Mouse (Mus musculus): ENCODE data around the gene Fpr3. TPM values are rescaled to one million over a fixed set of nuclear protein-coding genes. Genes with fewer than 3 reads are reported as not detected.
A peak's percentile ranks its signal among the peaks of the same experiment; 100 is the strongest.

The Fpr3 gene
- total and polyA plus RNA-seq, 3 experiments = not detected

DNA sequence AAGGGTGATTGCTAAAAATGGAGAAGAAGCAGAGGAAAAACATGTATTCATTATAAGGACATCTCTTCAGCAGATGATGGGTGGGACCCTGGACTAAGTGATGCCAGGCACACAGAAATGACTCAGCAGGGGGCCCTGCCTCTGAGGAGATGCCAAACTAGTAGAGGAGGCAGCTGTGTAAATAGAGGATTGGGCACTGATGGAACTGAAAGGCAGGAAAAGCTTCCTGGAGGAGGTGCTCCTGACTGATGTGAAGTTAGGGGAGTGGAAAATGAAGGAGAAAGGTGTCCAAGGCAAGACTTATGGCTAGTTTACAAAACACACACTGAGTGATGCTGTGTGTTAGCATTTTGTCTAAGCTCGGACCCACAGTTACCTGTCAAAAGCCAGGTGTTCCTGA lies 30.2 kb upstream of the Fpr3 start:
- DNase-seq (ENCODE audit: low spot score) = no peak
- Histone ChIP-seq H3K4me3 (ENCODE audit: low read depth, low read length) (no peak overlapping the region), H3K4me1 (ENCODE audit: insufficient read depth, low read depth, low read length) (no peaks in the 10 kb centered on the region), H3K9me3 (replicated peaks) (no peaks in the 10 kb centered on the region), H3K27me3 (ENCODE audit: insufficient read depth, low read length) (peaks cover 18% of the 10 kb centered on the region), H3K36me3 (replicated peaks) (no peaks in the 10 kb centered on the region)
- ATAC-seq (ENCODE audit: extremely low read depth, insufficient number of reproducible peaks, low FRiP score, poor library complexity, severe bottlenecking) = no peak
- no peak for TF ChIP-seq TAL1 (conservative IDR thresholded peaks at IDR 0.05; ENCODE audit: low read depth, low read length)
- TF ChIP-seq CTCF (IDR thresholded peaks at IDR 0.05; ENCODE audit: low read depth, low read length) = no peak
- TF ChIP-seq POLR2AphosphoS5 (IDR thresholded peaks at IDR 0.05; ENCODE audit: insufficient replicate concordance, low read depth, low read length) = no peak
- no peak for TF ChIP-seq GATA2 (IDR thresholded peaks at IDR 0.05; ENCODE audit: borderline replicate concordance, low read depth, low read length)
- no peak for TF ChIP-seq GATA1 (IDR thresholded peaks at IDR 0.05; ENCODE audit: borderline replicate concordance, low read length)

DNA sequence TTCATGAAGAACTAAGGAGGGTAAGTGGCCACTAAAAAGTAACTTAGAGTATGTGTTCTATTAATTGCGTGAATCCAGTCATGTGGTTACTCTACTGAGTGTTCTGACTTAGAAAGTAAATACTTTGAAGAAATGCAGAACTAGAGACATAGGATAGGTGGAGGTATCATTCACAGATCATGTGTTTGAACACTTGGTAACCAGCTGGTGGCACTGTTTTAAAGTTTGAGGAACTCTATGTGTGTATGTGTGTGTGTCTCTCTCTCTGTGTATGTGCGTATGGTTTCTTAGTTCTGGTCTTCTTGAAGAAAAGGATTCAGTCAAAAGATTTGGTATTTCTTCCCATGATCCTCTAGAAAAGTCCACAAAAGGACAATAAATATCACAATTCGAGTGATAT lies 27.5 kb upstream of the Fpr3 start:
- Histone ChIP-seq H3K36me3 (replicated peaks) (no peaks in the 10 kb centered on the region), H3K4me3 (ENCODE audit: low read depth, low read length) (no peak overlapping the region), H3K4me1 (ENCODE audit: insufficient read depth, low read depth, low read length) (no peaks in the 10 kb centered on the region), H3K9me3 (replicated peaks) (no peaks in the 10 kb centered on the region), H3K27me3 (ENCODE audit: insufficient read depth, low read length) (peaks cover 21% of the 10 kb centered on the region)
- TF ChIP-seq POLR2AphosphoS5 (IDR thresholded peaks at IDR 0.05; ENCODE audit: insufficient replicate concordance, low read depth, low read length) (no peak), CTCF (IDR thresholded peaks at IDR 0.05; ENCODE audit: low read depth, low read length) (no peak), GATA2 (IDR thresholded peaks at IDR 0.05; ENCODE audit: borderline replicate concordance, low read depth, low read length) (no peak), TAL1 (conservative IDR thresholded peaks at IDR 0.05; ENCODE audit: low read depth, low read length) (no peak), GATA1 (IDR thresholded peaks at IDR 0.05; ENCODE audit: borderline replicate concordance, low read length) (no peak)
- DNase-seq (ENCODE audit: low spot score) (no peak), ATAC-seq (ENCODE audit: extremely low read depth, insufficient number of reproducible peaks, low FRiP score, poor library complexity, severe bottlenecking) (peak; percentile 54; the same call in 1 of the 2 replicates)

DNA sequence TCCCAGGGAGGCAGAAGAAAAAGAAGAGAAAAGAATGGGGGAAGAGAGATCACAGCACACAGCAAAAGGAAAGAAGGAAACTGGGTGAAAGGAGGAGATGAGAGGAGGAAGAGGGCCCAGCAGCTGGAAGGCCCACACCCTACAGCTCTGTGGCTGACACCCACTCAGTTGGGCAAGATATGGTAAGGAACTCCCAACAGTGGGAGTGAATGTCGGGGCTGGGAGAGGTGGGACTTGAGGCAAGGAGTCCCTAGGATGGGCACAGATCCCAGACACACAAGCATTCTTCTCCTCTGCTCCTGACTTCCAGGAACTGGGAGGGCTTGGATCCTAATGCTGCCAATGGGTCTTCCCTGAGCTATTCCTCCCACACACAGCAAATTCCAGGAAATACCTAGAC lies 25.3 kb upstream of the Fpr3 start:
- no peak for ATAC-seq (ENCODE audit: extremely low read depth, insufficient number of reproducible peaks, low FRiP score, poor library complexity, severe bottlenecking)
- no peaks in the 10 kb centered on the region for H3K9me3 ChIP-seq (replicated peaks)

DNA sequence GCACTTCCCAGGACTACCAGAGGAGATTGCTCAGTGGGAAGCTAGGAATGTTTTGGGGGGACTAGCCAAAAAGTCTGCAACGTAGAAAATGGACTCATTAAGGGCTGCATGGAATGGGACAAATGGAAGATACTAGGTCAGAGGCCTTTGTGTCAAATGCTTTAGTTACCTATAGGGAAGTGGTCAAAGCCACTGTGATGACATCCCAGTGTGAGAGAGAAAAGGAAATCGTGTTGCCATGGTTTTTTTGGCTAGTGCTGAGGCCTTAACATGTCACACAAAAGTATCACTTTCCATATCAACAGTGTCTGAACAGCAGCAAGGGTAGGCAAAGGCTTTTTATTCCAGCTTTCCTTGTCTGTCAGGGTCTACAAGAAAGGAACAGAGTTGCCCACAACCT lies 22.5 kb upstream of the Fpr3 start:
- Histone ChIP-seq H3K9me3 (replicated peaks) (no peaks in the 10 kb centered on the region), H3K36me3 (replicated peaks) (no peaks in the 10 kb centered on the region), H3K27me3 (ENCODE audit: insufficient read depth, low read length) (peaks cover 15% of the 10 kb centered on the region), H3K4me3 (ENCODE audit: low read depth, low read length) (no peak overlapping the region), H3K4me1 (ENCODE audit: insufficient read depth, low read depth, low read length) (no peaks in the 10 kb centered on the region)
- DNase-seq (ENCODE audit: low spot score) = no peak
- no peak for ATAC-seq (ENCODE audit: extremely low read depth, insufficient number of reproducible peaks, low FRiP score, poor library complexity, severe bottlenecking)
- TF ChIP-seq CTCF (IDR thresholded peaks at IDR 0.05; ENCODE audit: low read depth, low read length) (no peak), GATA1 (IDR thresholded peaks at IDR 0.05; ENCODE audit: borderline replicate concordance, low read length) (no peak), TAL1 (conservative IDR thresholded peaks at IDR 0.05; ENCODE audit: low read depth, low read length) (no peak), GATA2 (IDR thresholded peaks at IDR 0.05; ENCODE audit: borderline replicate concordance, low read depth, low read length) (no peak), POLR2AphosphoS5 (IDR thresholded peaks at IDR 0.05; ENCODE audit: insufficient replicate concordance, low read depth, low read length) (no peak)

More for the DNA sequence above, 25.3 kb upstream of the Fpr3 start:
- H3K4me1 ChIP-seq (ENCODE audit: insufficient read depth, low read depth, low read length) = no peaks in the 10 kb centered on the region
- H3K27me3 ChIP-seq (ENCODE audit: insufficient read depth, low read length) = peaks cover 15% of the 10 kb centered on the region
- no peak overlapping the region for H3K4me3 ChIP-seq (ENCODE audit: low read depth, low read length)
- DNase-seq (ENCODE audit: low spot score) = no peak
- no peaks in the 10 kb centered on the region for H3K36me3 ChIP-seq (replicated peaks)
- TF ChIP-seq GATA1 (IDR thresholded peaks at IDR 0.05; ENCODE audit: borderline replicate concordance, low read length) (no peak), GATA2 (IDR thresholded peaks at IDR 0.05; ENCODE audit: borderline replicate concordance, low read depth, low read length) (no peak), TAL1 (conservative IDR thresholded peaks at IDR 0.05; ENCODE audit: low read depth, low read length) (no peak), CTCF (IDR thresholded peaks at IDR 0.05; ENCODE audit: low read depth, low read length) (no peak), POLR2AphosphoS5 (IDR thresholded peaks at IDR 0.05; ENCODE audit: insufficient replicate concordance, low read depth, low read length) (no peak)

DNA sequence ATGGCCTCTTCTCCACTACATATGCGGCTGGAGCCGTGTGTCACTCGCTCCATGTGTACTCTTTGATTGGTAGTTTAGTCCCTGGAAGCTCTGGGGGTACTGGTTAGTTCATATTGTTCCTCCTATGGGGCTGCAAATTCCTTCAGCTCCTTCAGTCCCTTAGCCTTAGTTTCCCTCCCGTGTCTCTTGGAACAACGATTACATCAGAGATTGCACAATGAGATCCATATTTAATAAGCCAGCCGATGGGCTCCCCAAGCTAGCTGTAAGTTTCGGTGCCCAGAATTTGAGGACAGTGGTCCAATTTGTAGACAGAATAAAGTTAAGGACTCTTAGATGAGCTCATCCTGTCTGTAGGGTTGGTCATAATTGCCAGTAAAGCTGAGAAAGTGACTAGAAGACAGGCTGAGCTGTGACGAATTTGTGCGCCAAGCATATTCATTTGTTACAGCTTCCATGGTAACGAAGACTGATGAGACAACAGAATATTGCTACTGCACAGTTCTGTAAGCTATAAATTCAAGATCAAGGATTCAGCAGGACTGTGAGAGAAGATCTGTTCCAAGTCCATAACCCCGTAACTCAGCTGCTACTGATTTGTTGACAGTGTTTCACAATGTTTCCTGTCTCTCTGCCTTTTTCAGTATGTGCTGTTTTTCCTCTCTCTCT lies 20.7 kb upstream of the Fpr3 start:
- no peak for ATAC-seq (ENCODE audit: extremely low read depth, insufficient number of reproducible peaks, low FRiP score, poor library complexity, severe bottlenecking)

DNA sequence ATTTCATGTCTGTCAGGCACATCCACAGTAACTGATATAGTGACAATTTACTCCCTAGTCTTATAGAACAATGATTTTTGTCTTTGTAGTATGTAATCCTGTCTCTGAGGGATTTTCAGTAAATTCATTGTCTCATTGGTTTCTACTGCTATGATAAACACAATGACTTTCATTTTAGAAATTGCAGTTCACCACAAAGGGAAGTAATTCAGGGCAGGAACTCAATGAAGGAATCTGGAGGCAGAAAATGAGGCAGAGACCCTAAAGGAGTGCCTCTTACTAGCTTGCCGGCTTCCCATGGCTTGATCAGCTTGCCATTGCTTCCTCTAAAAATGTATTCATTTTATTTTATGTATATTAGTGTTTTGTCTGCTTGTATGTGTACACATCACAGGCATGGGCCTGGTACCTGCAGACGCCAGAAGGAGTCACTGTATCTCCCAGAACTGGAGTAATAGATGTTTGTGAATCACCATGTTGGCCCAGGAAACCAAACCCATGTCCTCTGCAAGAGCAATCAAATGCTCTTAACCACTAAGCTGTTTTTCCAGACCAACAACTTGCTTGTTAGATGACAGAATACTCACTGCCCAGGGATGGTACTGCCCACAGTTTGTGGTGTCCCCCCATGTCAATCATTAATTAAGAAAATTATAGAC lies 16.6 kb upstream of the Fpr3 start:
- H3K4me3 ChIP-seq (ENCODE audit: low read depth, low read length) = no peak overlapping the region
- no peaks in the 10 kb centered on the region for H3K36me3 ChIP-seq (replicated peaks)
- ATAC-seq (ENCODE audit: extremely low read depth, insufficient number of reproducible peaks, low FRiP score, poor library complexity, severe bottlenecking) = 0 out of 2 replicates have a peak, but pooled peaks have one; percentile 4

More for the DNA sequence above, 20.7 kb upstream of the Fpr3 start:
- no peak for DNase-seq (ENCODE audit: low spot score)
- Histone ChIP-seq H3K4me3 (ENCODE audit: low read depth, low read length) (no peak overlapping the region), H3K36me3 (replicated peaks) (no peaks in the 10 kb centered on the region), H3K9me3 (replicated peaks) (no peaks in the 10 kb centered on the region), H3K27me3 (ENCODE audit: insufficient read depth, low read length) (peaks cover 13% of the 10 kb centered on the region), H3K4me1 (ENCODE audit: insufficient read depth, low read depth, low read length) (no peaks in the 10 kb centered on the region)
- TF ChIP-seq POLR2AphosphoS5 (IDR thresholded peaks at IDR 0.05; ENCODE audit: insufficient replicate concordance, low read depth, low read length) (no peak), TAL1 (conservative IDR thresholded peaks at IDR 0.05; ENCODE audit: low read depth, low read length) (no peak), GATA2 (IDR thresholded peaks at IDR 0.05; ENCODE audit: borderline replicate concordance, low read depth, low read length) (no peak), CTCF (IDR thresholded peaks at IDR 0.05; ENCODE audit: low read depth, low read length) (no peak), GATA1 (IDR thresholded peaks at IDR 0.05; ENCODE audit: borderline replicate concordance, low read length) (no peak)

More for the DNA sequence above, 16.6 kb upstream of the Fpr3 start:
- DNase-seq (ENCODE audit: low spot score) = no peak
- no peaks in the 10 kb centered on the region for H3K9me3 ChIP-seq (replicated peaks)
- TF ChIP-seq CTCF (IDR thresholded peaks at IDR 0.05; ENCODE audit: low read depth, low read length) (no peak), GATA2 (IDR thresholded peaks at IDR 0.05; ENCODE audit: borderline replicate concordance, low read depth, low read length) (no peak), GATA1 (IDR thresholded peaks at IDR 0.05; ENCODE audit: borderline replicate concordance, low read length) (no peak), TAL1 (conservative IDR thresholded peaks at IDR 0.05; ENCODE audit: low read depth, low read length) (no peak), POLR2AphosphoS5 (IDR thresholded peaks at IDR 0.05; ENCODE audit: insufficient replicate concordance, low read depth, low read length) (no peak)
- H3K27me3 ChIP-seq (ENCODE audit: insufficient read depth, low read length) = no peaks in the 10 kb centered on the region
- no peaks in the 10 kb centered on the region for H3K4me1 ChIP-seq (ENCODE audit: insufficient read depth, low read depth, low read length)

All from G1E (cell line).